Mouse (Mus musculus) gastrocnemius, adult 2 months (tissue): ENCODE measurements around the gene Ache. TPM values are rescaled to one million over a fixed set of nuclear protein-coding genes. Genes with fewer than 3 reads are reported as not detected.
"Not testable (repeated sequence)": the region's sequence is repeated elsewhere in the genome, so short reads cannot be mapped to it uniquely, and the experiment has no call there.

Experiments used
- DNase-seq: peaks from one replicate; pipeline ENCODE4 v3.0.0; 2022
- H3K27ac ChIP-seq: fragments of 200-600 bp; 2 replicates; pipeline ENCODE4 v1.8.1; 2022; ENCODE audit warnings: mild to moderate bottlenecking
- H3K4me3 ChIP-seq: fragments of 200-600 bp; 2 replicates; pipeline ENCODE4 v1.8.1; 2022; ENCODE audit warnings: mild to moderate bottlenecking, moderate library complexity
- CTCF ChIP-seq: fragments of 200-600 bp; IDR thresholded peaks from 2 replicates; pipeline ENCODE4 v1.8.1; 2022; ENCODE audit warnings: antibody characterized with exemption, mild to moderate bottlenecking, moderate library complexity
- intact Hi-C: fragments of 180-260 bp; cut with DNase I; formaldehyde crosslinking; loops from one replicate; pipeline ENCODE4 v1.15.1; 2025
- long read RNA-seq, 2 experiments: library from polyadenylated mRNA; stranded (forward); transcript quantifications; one replicate each; pipeline ENCODE4 v2.0.0; 2021
- total RNA-seq, 2 experiments: library from RNA; stranded (reverse); gene quantifications; 2 replicates each; pipeline ENCODE4 v1.2.3; 2021

The Ache gene
- total RNA-seq: 10 to 100 TPM; 13.7 to 17.9 TPM
- long read RNA-seq, experiment 1, transcript Ache-201 (5 exons, 2,186 nt): major isoform, 9 of 23 reads
- long read RNA-seq, experiment 1, partial matches to known transcripts: 8 of 23 reads
- long read RNA-seq, experiment 1, other reads (novel, unspliced or antisense): 3 of 23 reads
- long read RNA-seq, experiment 2, transcript Ache-201 (5 exons, 2,186 nt): major isoform, 12 of 22 reads
- long read RNA-seq, experiment 2, partial matches to known transcripts: 3 of 22 reads
- long read RNA-seq, experiment 2, other reads (novel, unspliced or antisense): 5 of 22 reads

GRCm38 (mm10) chr5:137287032-137287952, at the start of gene Ache:
Ache (plus strand) TSS chr5:137287519.
- Histone ChIP-seq H3K27ac (peak within 1 kb of the TSS; percentile 68), H3K4me3 (peak within 1 kb of the TSS; percentile 73)
- TF ChIP-seq CTCF: no peak
- intact Hi-C loops: loop anchor here (2.0 kb wide), 1 partner anchor 164 kb away; no protein-coding TSS in a partner anchor
- peak; percentile 49 for DNase-seq

GRCm38 (mm10) chr5:137263897-137264720, 23.2 kb upstream of the Ache start:
- Histone ChIP-seq H3K4me3 (no peak overlapping the region), H3K27ac (no peak overlapping the region)
- TF ChIP-seq CTCF: no peak
- no peak for DNase-seq
- intact Hi-C loops: no loop called here

GRCm38 (mm10) chr5:137264787-137265186, 22.5 kb upstream of the Ache start:
- no peak for TF ChIP-seq CTCF
- intact Hi-C loops: no loop called here
- no peak overlapping the region for H3K27ac ChIP-seq
- no peak overlapping the region for H3K4me3 ChIP-seq
- no peak for DNase-seq

- TF ChIP-seq CTCF: no peak
- intact Hi-C loops: no loop called here
- DNase-seq: no peak
- Histone ChIP-seq H3K27ac (peak overlapping the region; percentile 71), H3K4me3 (peak overlapping the region; percentile 62)
Measured at GRCm38 (mm10) chr5:137268131-137268910, 19.0 kb upstream of the Ache start.

- peak; percentile 62 for TF ChIP-seq CTCF
- Histone ChIP-seq H3K27ac (no peak overlapping the region), H3K4me3 (no peak overlapping the region)
- peak; percentile 37 for DNase-seq
- intact Hi-C loops: no loop called here
Measured at GRCm38 (mm10) chr5:137277360-137278342, 9.7 kb upstream of the Ache start.

GRCm38 (mm10) chr5:137284411-137284810, 2.9 kb upstream of the Ache start:
- intact Hi-C loops, H3K4me3 ChIP-seq, H3K27ac ChIP-seq, DNase-seq: not testable (repeated sequence)

- Histone ChIP-seq H3K4me3 (no peak overlapping the region), H3K27ac (no peak overlapping the region)
- peak; percentile 75 for TF ChIP-seq CTCF
- intact Hi-C loops: no loop called here
- DNase-seq: peak; percentile 48
Measured at GRCm38 (mm10) chr5:137285045-137285444, 2.3 kb upstream of the Ache start.

GRCm38 (mm10) chr5:137285986-137286385, 1.3 kb upstream of the Ache start:
- Histone ChIP-seq H3K27ac (no peak overlapping the region), H3K4me3 (no peak overlapping the region)
- intact Hi-C loops: loop anchor here (1.0 to 2.0 kb wide), 2 partner anchors 154 to 163 kb away; no protein-coding TSS in a partner anchor
- no peak for DNase-seq
- TF ChIP-seq CTCF: no peak

- peak overlapping the region; percentile 68 for H3K27ac ChIP-seq
- intact Hi-C loops: loop anchor here (1.0 to 2.0 kb wide), 2 partner anchors 154 to 164 kb away; no protein-coding TSS in a partner anchor
- peak; percentile 76 for TF ChIP-seq CTCF
- DNase-seq: peak; percentile 93
- H3K4me3 ChIP-seq: peak overlapping the region; percentile 73
Measured at GRCm38 (mm10) chr5:137286655-137287031, 676 bp upstream of the Ache start.

- intact Hi-C loops: loop anchor here (2.0 kb wide), 1 partner anchor 165 kb away; no protein-coding TSS in a partner anchor
- peak; percentile 61 for DNase-seq
- no peak for TF ChIP-seq CTCF
- peak overlapping the region; percentile 68 for H3K27ac ChIP-seq
- H3K4me3 ChIP-seq: peak overlapping the region; percentile 73
Measured at GRCm38 (mm10) chr5:137287953-137288743, 829 bp downstream of the Ache start.
